Mouse (Mus musculus) spleen, adult 18-20 months (tissue): ENCODE measurements around the gene Lima1.

Source experiments
- DNase-seq, 2 experiments: peaks; one replicate each; pipeline ENCODE4 v3.0.0; 2022; ENCODE audit warnings: mixed read lengths in 2 of 2

The Lima1 gene

GRCm38 (mm10) chr15:99731167-99731566 lies 144.1 kb downstream of the Lima1 start:
- no peak for DNase-seq

- DNase-seq = no peak
Measured at GRCm38 (mm10) chr15:99729056-99729783, 146.0 kb downstream of the Lima1 start.
